Mouse (Mus musculus): ENCODE data around the gene Tmem69.

GRCm38 (mm10) chr4:116596379-116596778 is 40.6 kb upstream of the Tmem69 start, which contains the start of gene Ccdc17:
- TF ChIP-seq CTCF (conservative IDR thresholded peaks at IDR 0.05; ENCODE audit: low read length) (no peak), POU5F1 (IDR thresholded peaks at IDR 0.05; ENCODE audit: borderline replicate concordance, low read length) (no peak)

All from E14TG2a.4 (cell line).